Mouse (Mus musculus) forebrain, embryonic 11.5 days (tissue): ENCODE data around the gene Uso1. TPM values are rescaled to one million over a fixed set of nuclear protein-coding genes. Genes with fewer than 3 reads are reported as not detected.
A peak's percentile ranks its signal among the peaks of the same experiment; 100 is the strongest.

Experiments
- ATAC-seq: fragments of 200-750 bp; cut with Nextera tagmentation; replicated peaks from 2 replicates; pipeline ENCODE4 v1.8.0; 2017; ENCODE audit warnings: moderate TSS enrichment; ENCODE audit not compliant: low FRiP score
- DNase-seq: peaks from one replicate; pipeline ENCODE4 v3.0.0-alpha.2; 2017; ENCODE audit warnings: low spot score
- H3K27ac ChIP-seq: fragments of 300-500 bp; sonication (generic); 2 replicates; pipeline ENCODE4 v1.5.1; 2014; ENCODE audit warnings: low read depth, low read length
- H3K27me3 ChIP-seq: fragments of 300-500 bp; sonication (generic); 2 replicates; pipeline ENCODE4 v1.6.1; 2014; ENCODE audit warnings: mild to moderate bottlenecking, low read length, mixed read lengths; ENCODE audit not compliant: control insufficient read depth, insufficient read depth
- H3K36me3 ChIP-seq: fragments of 300-500 bp; sonication (generic); 2 replicates; pipeline ENCODE4 v1.6.1; 2014; ENCODE audit warnings: mild to moderate bottlenecking, low read length, moderate library complexity, mixed read lengths; ENCODE audit not compliant: control insufficient read depth, insufficient read depth
- H3K4me1 ChIP-seq: fragments of 300-500 bp; sonication (generic); replicated peaks from 2 replicates; pipeline ENCODE4 v1.6.1; 2014; ENCODE audit warnings: low read length, mixed read lengths; ENCODE audit not compliant: control insufficient read depth, insufficient read depth
- H3K4me2 ChIP-seq: fragments of 300-500 bp; sonication (generic); 2 replicates; pipeline ENCODE4 v1.6.1; 2014; ENCODE audit warnings: low read depth, mild to moderate bottlenecking, low read length, moderate library complexity, mixed read lengths; ENCODE audit not compliant: severe bottlenecking
- H3K4me3 ChIP-seq: fragments of 300-500 bp; sonication (generic); 2 replicates; pipeline ENCODE4 v1.5.1; 2014; ENCODE audit warnings: low read depth, low read length
- H3K9ac ChIP-seq: fragments of 300-500 bp; sonication (generic); 2 replicates; pipeline ENCODE4 v1.6.1; 2014; ENCODE audit warnings: low read length
- H3K9me3 ChIP-seq: fragments of 300-500 bp; sonication (generic); 2 replicates; pipeline ENCODE4 v1.6.1; 2016; ENCODE audit warnings: low read length, mixed read lengths; ENCODE audit not compliant: control insufficient read depth
- WGBS: fragments of 180-500 bp; shearing (Covaris S2); extraction: QIAGEN DNeasy Blood & Tissue Kit; methylation state at CpG from one replicate; pipeline ENCODE4 v1.1.7; 2014; 5-methylcytosine and 5-hydroxymethylcytosine counted together
- polyA plus RNA-seq: library from polyadenylated mRNA; unstranded; fragments of >200 nt; fragmentation: Nextera tagmentation; extraction: Ambion mirVana; gene quantifications from 2 replicates; pipeline ENCODE4 v1.2.1, GENCODE M21; 2014

The Uso1 gene
- polyA plus RNA-seq, 1 experiment from 2014 or later, result 25.7 TPM

- Histone ChIP-seq H3K27me3 (no peaks in the 10 kb centered on the region), H3K9me3 (no peaks in the 10 kb centered on the region), H3K4me3 (no peak overlapping the region), H3K4me2 (no peak overlapping the region), H3K36me3 (no peaks in the 10 kb centered on the region), H3K4me1 (no peaks in the 10 kb centered on the region), H3K27ac (no peak overlapping the region), H3K9ac (no peak overlapping the region)
- no peak for DNase-seq
- no peak for ATAC-seq
- WGBS, result 91% methylated on average over 2 of the region's 2 CpGs
Measured at GRCm38 (mm10) chr5:92114939-92115338, 22.8 kb upstream of the Uso1 start.

- WGBS, result 58% methylated on average over 12 of the region's 12 CpGs
- Histone ChIP-seq H3K27ac (no peak overlapping the region), H3K9me3 (no peaks in the 10 kb centered on the region), H3K27me3 (no peaks in the 10 kb centered on the region), H3K4me1 (no peaks in the 10 kb centered on the region), H3K4me3 (no peak overlapping the region), H3K36me3 (no peaks in the 10 kb centered on the region), H3K4me2 (no peak overlapping the region), H3K9ac (no peak overlapping the region)
- ATAC-seq (peak; percentile 65; the same call in 1 of the 2 replicates), DNase-seq (peak; percentile 70)
Measured at GRCm38 (mm10) chr5:92117823-92118403, 19.8 kb upstream of the Uso1 start.

- no peak overlapping the region for H3K4me3 ChIP-seq
- H3K9ac ChIP-seq, result no peak overlapping the region
- H3K9me3 ChIP-seq, result no peaks in the 10 kb centered on the region
- DNase-seq (no peak), ATAC-seq (no peak)
- no peaks in the 10 kb centered on the region for H3K4me1 ChIP-seq
- H3K27me3 ChIP-seq, result no peaks in the 10 kb centered on the region
- WGBS, result 89% methylated on average over 4 of the region's 4 CpGs
- H3K4me2 ChIP-seq, result no peak overlapping the region
- H3K36me3 ChIP-seq, result no peaks in the 10 kb centered on the region
- H3K27ac ChIP-seq, result no peak overlapping the region
Measured at GRCm38 (mm10) chr5:92121636-92122035, 16.1 kb upstream of the Uso1 start.

- Histone ChIP-seq H3K4me1 (no peaks in the 10 kb centered on the region), H3K36me3 (no peaks in the 10 kb centered on the region), H3K4me3 (no peak overlapping the region), H3K27me3 (no peaks in the 10 kb centered on the region), H3K9ac (no peak overlapping the region), H3K9me3 (no peaks in the 10 kb centered on the region), H3K4me2 (no peak overlapping the region), H3K27ac (no peak overlapping the region)
- ATAC-seq, result no peak
- WGBS, result 95% methylated on average over 3 of the region's 3 CpGs
- DNase-seq, result no peak
Measured at GRCm38 (mm10) chr5:92125446-92125845, 12.3 kb upstream of the Uso1 start.

- WGBS, result 73% methylated on average over 9 of the region's 9 CpGs
Measured at GRCm38 (mm10) chr5:92127141-92127625, 10.6 kb upstream of the Uso1 start.

GRCm38 (mm10) chr5:92127751-92128150 lies 10.0 kb upstream of the Uso1 start:
- no peaks in the 10 kb centered on the region for H3K27me3 ChIP-seq
- no peak overlapping the region for H3K4me3 ChIP-seq
- H3K36me3 ChIP-seq, result no peaks in the 10 kb centered on the region
- H3K4me2 ChIP-seq, result no peak overlapping the region
- H3K4me1 ChIP-seq, result no peaks in the 10 kb centered on the region
- ATAC-seq, result no peak
- no peak for DNase-seq
- H3K9ac ChIP-seq, result no peak overlapping the region
- H3K27ac ChIP-seq, result no peak overlapping the region
- H3K9me3 ChIP-seq, result no peaks in the 10 kb centered on the region
- WGBS, result 92% methylated on average over 10 of the region's 10 CpGs

More at GRCm38 (mm10) chr5:92127141-92127625, 10.6 kb upstream of the Uso1 start:
- no peaks in the 10 kb centered on the region for H3K9me3 ChIP-seq
- H3K4me2 ChIP-seq, result no peak overlapping the region
- no peaks in the 10 kb centered on the region for H3K27me3 ChIP-seq
- no peak overlapping the region for H3K4me3 ChIP-seq
- no peaks in the 10 kb centered on the region for H3K4me1 ChIP-seq
- DNase-seq (no peak), ATAC-seq (no peak)
- no peak overlapping the region for H3K9ac ChIP-seq
- H3K36me3 ChIP-seq, result no peaks in the 10 kb centered on the region
- H3K27ac ChIP-seq, result no peak overlapping the region

GRCm38 (mm10) chr5:92128570-92128969 lies 9.2 kb upstream of the Uso1 start:
- DNase-seq (peak; percentile 62), ATAC-seq (peak; percentile 75; the same call in 1 of the 2 replicates)
- Histone ChIP-seq H3K27me3 (no peaks in the 10 kb centered on the region), H3K4me2 (no peak overlapping the region), H3K4me1 (no peaks in the 10 kb centered on the region), H3K4me3 (no peak overlapping the region), H3K9ac (no peak overlapping the region), H3K27ac (no peak overlapping the region), H3K9me3 (no peaks in the 10 kb centered on the region), H3K36me3 (no peaks in the 10 kb centered on the region)
- WGBS, result 14% methylated on average over 8 of the region's 8 CpGs

GRCm38 (mm10) chr5:92129321-92129768 lies 8.4 kb upstream of the Uso1 start:
- Histone ChIP-seq H3K9me3 (no peaks in the 10 kb centered on the region), H3K27me3 (no peaks in the 10 kb centered on the region), H3K36me3 (no peaks in the 10 kb centered on the region), H3K4me2 (no peak overlapping the region), H3K4me1 (no peaks in the 10 kb centered on the region), H3K27ac (no peak overlapping the region), H3K9ac (no peak overlapping the region), H3K4me3 (no peak overlapping the region)
- ATAC-seq (0 out of 2 replicates have a peak, but pooled peaks have one; percentile 23), DNase-seq (no peak)
- 100% methylated on average over 1 of the region's 1 CpGs for WGBS
